Mouse (Mus musculus): ENCODE results near the gene Unc13d.

DNA sequence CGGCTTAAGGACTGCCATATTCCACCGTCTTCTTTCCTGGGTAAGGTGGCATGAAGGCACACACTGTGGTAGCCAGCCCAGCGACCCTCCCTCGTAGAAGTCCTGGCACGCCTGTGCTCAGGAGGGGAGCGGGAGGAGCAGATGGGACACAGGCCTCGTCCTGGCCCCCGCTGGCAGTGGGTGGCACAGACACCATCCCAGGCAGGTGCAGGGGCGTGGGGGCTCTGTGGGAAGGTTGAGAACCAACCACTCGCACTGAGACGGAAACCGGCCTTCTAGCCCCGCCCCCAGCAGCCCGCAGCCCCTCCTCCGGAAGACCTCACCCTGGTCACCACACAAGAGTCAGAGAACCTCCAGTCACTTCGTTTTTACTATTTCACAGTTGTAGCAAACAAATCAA is 460 bp upstream of the Unc13d start:
- TF ChIP-seq CTCF (IDR thresholded peaks at IDR 0.05; ENCODE audit: low read depth) = no peak
- no peak for TF ChIP-seq EP300 (IDR thresholded peaks at IDR 0.05; ENCODE audit: low read depth)

Data from heart, postnatal 0 days (tissue).